Mouse (Mus musculus) left cerebral cortex, adult 8-10 months (tissue): Measurements from ENCODE around the gene Ubr3. TPM values are rescaled to one million over a fixed set of nuclear protein-coding genes. Genes with fewer than 3 reads are reported as not detected.
A peak's percentile ranks its signal among the peaks of the same experiment; 100 is the strongest.
"Not testable (repeated sequence)": the region's sequence is repeated elsewhere in the genome, so short reads cannot be mapped to it uniquely, and the experiment has no call there.

Source experiments
- DNase-seq, 2 experiments: peaks; one replicate each; pipeline ENCODE4 v3.0.0; 2022; ENCODE audit warnings: low spot score in 2 of 2
- total RNA-seq, 4 experiments: library from RNA; stranded (reverse); gene quantifications; 2 replicates each; pipeline ENCODE4 v1.2.4; 2022

Gene Ubr3
- total RNA-seq, 4 experiments from 2014 or later = 135 to 149 (median 140) TPM

- DNase-seq = not testable (repeated sequence)
Observed at GRCm38 (mm10) chr2:69907394-69907793, 10.3 kb downstream of the Ubr3 start.

DNA sequence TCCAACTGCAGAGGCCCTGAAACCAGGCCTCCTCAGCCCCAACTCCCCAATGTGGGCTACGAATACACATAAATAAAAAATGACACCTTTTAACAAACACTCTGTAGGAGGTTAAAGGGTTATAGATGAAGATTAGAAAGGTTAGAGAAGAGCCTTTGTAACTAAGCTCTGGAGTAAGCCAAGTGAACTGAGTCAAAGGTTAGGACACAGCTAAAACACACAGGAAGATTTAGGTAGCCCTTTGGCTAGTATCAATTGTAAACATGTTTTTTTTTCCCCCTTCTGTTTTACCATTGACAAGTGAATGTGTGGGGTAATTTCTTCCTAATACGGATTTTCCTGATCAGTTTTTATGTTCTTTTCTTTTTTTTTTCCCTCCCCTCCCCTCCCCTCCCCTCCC, 15.8 kb downstream of the Ubr3 start:
- DNase-seq = no peak

DNA sequence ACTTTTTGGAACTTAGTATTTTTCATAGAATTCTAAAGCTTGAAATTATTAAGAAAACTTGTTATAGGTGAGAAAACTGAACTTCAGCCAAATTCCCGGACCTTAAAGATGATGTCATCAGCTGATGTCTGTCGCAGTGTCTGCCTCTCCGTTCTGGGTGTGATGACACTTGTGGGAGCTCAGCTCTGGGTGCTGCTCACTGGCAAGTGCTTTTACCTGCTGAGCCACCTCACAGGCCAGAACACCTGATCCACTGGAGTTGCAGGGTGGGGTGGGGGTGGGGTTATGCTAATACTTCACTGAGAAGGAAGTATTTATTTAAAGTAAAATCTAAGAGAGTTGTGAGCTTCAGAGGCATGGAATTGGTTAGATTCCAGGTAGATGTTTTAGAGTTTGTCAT, 20.3 kb downstream of the Ubr3 start:
- DNase-seq = no peak

DNA sequence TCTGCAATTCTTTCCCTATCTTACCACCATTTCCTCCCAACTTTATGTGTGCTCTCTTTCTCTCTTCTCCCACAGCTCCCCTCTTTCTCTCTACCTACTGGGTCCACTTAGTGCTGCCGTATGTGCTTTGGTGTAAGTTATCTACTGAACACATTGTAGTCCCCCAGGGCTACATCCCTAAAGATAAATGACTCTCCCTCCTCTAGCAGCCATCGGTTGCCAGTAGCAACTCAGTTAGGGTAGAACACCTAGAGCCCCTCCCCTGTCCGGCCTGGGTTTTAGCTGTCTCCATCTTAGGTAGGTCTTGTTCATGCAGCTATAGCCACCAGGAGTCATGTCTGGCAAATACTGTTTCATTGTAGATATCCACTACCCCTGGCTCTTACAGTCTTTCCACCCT, 27.9 kb downstream of the Ubr3 start:
- DNase-seq = no peak

- DNase-seq = no peak
Observed at GRCm38 (mm10) chr2:69936331-69936730, 39.3 kb downstream of the Ubr3 start.

DNA sequence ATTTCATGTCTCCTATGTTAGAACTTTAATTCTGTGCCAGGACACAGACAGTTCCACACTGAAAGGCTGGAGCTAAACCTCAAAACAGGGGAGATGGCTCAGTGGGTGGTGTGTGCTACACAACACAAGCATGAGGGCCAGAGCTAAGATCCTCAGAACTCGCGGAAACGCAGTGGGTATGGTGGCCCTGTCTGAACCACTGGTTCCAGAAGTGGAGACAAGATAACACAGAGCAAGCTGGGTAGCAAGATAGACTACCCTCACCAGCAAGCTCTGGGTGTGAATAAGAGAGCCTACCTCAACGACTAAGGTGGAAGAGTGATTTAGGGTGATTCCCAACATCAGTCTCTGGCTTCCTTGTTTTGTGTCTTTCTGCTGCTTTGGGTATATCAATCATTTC, 42.2 kb downstream of the Ubr3 start:
- DNase-seq = no peak

DNA sequence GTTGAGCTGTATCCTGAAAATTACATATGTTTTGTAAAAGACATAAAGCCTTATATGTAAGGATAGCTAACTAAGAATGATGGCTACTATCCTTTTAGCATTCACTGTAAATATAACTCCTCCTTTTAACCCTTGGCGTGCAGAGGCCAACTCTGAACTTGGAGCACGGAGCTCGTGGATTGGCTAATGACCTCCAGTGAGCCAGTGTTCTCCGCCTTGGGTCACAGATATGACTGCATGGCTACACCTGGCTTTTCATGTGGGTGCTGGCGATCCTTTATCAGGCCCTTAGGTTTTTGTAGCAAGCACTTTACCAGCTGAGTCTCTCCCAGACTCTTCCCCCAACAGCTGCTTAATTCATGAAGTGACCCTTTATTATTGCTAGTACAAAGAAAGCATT, 42.6 kb downstream of the Ubr3 start:
- DNase-seq = no peak

GRCm38 (mm10) chr2:69941391-69942030, 44.5 kb downstream of the Ubr3 start:
- no peak for DNase-seq

DNA sequence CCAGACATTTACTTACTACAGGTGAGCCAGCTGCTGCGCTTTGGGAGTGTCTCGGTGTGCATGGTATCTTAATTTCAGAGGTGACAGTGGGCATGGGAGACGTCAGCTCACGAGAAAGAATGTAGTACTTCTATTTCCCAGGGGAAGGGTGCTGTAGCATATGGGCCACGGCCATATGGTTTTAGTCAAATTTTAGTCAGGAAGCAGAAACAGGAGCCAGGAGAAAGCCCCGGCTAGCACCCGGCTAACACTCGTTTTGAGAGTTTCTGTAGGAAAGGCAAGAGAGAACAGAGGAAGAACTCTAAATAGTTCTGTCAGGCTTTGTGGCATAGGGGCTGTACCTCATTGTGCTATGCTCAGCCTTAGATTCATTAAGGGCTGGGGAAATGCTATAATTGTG, 55.8 kb downstream of the Ubr3 start:
- DNase-seq = no peak

DNA sequence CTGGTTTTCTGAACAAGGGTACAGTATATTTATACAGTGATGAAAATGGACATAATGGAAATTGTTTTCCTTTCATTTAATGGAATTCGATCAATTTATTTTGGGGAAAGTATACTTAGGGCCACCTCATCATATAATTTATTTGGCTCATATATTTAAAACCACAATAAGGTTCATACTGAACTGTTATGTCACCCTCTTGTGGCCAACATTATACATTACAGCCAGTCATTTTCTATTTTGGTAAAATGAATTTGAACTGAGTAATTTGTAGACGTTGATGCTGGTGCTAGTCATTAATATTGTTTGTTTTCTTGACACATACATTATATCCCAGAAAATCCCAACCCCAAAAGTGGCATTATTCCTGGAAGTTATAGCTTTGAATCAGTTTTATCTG, 58.6 kb downstream of the Ubr3 start:
- DNase-seq = no peak

GRCm38 (mm10) chr2:69957622-69958021, 60.6 kb downstream of the Ubr3 start:
- no peak for DNase-seq

GRCm38 (mm10) chr2:69974896-69975295, 77.8 kb downstream of the Ubr3 start:
- DNase-seq = peak in 1 of 2 experiments; percentile 23

- DNase-seq = no peak
Observed at GRCm38 (mm10) chr2:69989224-69989623, 92.2 kb downstream of the Ubr3 start.

DNA sequence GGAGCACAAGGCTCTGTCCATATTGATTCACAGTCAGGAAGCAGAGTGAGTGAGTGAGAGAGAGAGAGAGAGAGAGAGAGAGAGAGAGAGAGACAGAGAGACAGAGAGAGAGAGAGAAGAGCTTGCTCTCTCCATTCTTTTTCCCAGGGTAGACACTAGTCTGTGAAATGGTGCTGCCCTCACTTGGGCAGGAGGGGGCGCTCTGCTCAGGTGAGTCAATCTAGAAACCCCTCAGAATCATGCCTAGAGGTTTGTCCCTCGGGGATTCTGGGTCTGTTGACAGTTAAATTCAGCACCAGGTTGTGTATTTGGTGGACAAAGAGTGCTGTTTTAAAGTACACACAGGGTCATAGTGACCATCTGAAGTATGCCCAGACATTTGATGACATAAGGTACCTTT, 93.6 kb downstream of the Ubr3 start:
- DNase-seq = no peak

DNA sequence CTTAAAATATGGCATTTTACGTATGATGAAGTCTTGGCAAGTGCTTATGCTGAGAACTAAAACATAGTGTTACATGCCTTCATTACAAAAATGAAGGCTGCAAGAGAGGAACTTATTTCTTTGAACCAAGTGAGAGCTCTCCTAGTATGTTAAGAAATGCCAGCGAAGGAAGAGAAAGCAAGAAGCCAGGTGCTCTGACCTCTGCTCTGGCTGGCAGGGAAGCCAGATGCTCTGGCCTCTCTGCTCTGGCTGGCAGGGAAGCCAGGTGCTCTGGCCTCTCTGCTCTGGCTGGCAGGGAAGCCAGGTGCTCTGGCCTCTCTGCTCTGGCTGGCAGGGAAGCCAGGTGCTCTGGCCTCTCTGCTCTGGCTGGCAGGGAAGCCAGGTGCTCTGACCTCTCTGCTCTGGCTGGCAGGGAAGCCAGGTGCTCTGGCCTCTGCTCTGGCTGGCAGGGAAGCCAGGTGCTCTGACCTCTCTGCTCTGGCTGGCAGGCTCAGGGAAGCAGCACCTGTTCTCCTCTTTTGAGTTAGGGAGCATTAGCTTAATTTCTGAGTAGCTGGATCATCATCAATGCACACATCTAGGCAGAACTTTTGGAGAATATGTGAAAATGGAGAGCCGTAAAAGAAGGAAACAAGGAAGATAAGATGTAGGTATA, 97.2 kb downstream of the Ubr3 start:
- DNase-seq = not testable (repeated sequence)

- DNase-seq = no peak
Observed at GRCm38 (mm10) chr2:69994779-69995178, 97.7 kb downstream of the Ubr3 start.

DNA sequence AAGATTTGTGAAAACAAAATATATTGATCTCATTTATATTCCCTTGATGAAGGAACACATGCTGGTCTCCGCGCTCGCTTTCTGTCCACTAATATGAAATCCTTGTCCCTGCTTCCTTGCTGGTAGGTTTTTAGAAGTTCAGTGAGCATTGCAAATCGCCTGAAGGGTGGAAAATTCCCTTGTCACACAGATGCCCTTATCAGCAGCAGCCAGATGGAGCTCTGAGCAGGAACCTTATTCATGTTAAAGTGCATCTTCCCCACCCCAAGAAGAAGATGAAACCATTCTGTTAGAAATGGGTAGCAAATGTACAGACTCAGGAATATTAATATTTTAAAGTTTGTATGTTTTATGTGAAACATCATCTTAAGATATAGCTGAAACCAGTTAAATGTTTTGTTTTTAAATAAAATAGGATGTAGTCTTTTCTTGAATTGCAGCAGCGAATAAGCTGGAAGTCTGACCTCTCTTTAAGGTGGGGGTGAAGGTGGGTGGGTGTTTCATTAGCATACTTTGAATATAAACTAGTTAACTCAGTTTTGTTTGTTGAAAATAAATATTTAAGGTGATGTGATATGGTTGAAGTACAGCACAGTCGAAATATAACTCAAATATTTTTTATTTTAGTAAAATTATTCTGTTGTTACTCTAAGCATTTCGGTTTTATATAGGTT, 102.2 kb downstream of the Ubr3 start:
- DNase-seq = no peak

DNA sequence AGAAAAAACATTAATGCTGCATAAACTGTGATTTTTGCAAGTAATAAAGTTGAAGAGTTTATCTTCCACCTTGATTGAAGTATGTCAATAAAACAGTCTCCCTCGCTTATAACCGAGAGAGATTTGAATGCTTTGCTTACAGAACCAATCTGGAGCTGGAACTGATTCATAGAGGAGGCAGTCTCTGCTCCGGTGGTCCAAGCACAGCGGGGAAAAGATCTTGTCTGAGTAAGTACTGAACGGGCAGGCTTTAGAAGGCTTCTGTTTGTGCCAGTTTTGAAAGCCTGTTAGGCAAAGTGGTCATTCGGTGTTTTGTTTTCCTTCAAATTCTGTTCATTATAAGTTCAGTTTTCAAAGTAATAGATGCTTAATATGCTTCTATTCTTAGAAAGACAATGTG, 103.3 kb downstream of the Ubr3 start:
- no peak for DNase-seq

DNA sequence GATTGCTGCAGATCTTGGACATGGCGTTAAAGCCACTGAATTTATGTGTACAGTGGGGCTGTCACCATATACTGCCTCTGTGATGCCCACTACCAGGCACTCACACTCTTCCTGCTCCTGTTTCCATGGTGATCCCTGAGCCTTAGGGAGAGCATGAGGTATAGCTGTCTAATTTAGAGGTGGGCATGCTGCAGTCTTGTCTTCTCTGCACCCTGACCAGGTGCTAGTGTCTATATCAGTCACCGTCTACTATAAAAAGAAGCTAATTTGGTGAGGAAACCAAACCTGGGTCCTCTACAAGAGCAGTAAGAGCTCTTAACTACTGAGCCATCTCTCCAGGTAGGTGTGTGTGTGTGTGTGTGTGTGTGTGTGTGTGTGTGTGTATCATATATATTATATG, 109.4 kb downstream of the Ubr3 start:
- no peak for DNase-seq

- no peak for DNase-seq
Observed at GRCm38 (mm10) chr2:70012941-70013340, 115.9 kb downstream of the Ubr3 start.

DNA sequence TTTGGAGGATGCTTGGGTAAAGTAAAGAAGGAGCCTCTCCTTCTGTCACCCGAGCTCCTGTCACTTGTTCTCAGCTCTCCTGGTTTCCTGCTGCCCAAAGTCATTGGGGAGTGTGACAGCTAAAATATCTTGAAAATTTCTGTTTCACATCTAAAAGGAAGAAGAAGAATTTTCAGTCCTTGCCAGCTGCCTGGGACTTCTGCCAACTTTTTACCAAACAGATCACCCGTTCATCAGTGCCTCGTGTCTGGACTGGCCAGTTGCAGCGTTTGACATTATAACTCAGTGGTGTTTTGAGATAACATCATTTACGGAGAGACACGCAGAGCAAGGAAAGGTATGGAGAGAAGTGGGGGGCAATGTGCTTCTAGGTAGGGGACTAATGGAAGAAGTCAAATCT, 121.2 kb downstream of the Ubr3 start:
- no peak for DNase-seq

- no peak for DNase-seq
Observed at GRCm38 (mm10) chr2:70024454-70024853, 127.4 kb downstream of the Ubr3 start.

- peak in 1 of 2 experiments; percentile 40 for DNase-seq
Observed at GRCm38 (mm10) chr2:70025711-70026110, 128.7 kb downstream of the Ubr3 start.
